Mouse (Mus musculus): ENCODE data around the gene Pnpla7.
"Not testable (repeated sequence)": the region's sequence is repeated elsewhere in the genome, so short reads cannot be mapped to it uniquely, and the experiment has no call there.

The Pnpla7 gene

DNA sequence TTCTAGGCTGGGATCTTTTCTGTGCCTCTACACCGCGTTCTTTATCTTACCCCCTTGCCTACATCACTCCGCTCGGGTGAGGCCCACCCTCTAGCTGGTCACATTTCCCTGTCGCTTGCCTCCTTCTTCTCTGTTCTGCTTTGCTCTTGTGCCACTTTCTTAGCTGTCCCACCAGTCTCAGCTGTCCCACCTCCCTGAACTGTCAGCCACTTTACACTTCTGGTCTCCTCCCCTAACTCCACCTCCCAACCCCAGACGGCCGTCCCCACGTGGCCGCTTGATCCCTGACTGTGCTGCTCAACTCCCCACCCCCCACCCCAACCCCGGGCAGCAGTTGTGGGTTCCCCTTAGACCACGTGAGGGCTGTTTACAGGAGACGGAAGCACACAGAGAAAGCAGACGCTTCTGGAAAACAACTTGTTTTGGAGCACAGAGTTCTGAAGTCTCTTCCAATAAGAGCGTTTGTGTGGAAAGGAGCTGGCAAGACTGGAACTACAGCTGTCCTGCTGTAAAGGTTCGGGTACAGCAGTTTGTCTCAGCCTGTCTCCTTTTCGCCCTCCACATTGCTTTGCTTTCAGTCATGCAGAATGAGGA is at the start of gene Pnpla7:
Gene Pnpla7, plus strand, starts transcription at position 330 of the 594 bp plus-strand sequence.
- peak; percentile 72 for DNase-seq (ENCODE audit: extremely low spot score, low spot score)

DNA sequence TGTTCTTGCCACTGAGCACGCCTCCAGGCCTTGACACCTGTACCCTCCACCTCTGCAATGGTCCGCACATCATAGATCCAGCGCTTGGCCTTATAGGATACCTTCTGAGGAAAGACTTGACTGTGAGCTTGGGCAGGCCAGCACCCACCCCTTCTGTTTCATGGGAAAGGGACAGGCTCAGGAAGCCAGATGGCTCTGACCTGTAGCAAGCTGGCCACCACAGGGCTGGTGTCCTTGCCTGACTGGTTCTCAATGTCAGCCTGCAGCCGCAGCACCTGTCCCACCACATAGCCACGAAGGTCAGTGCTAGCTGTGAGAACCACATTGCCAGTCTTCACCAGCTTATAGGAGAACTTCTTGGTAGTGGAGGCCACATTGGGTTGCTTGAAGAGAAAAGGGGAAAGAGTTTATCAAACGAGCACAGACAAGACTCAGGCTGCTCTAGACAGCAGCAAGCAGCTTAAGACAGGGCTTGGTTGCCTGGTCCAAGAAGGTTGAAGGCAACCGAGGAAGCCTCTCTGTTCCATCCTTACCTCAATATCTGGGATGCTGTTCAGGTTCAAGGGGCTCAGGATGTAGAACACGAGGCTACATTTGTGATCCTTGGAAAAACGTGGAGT is 49.4 kb upstream of the Pnpla7 start:
- no peak for DNase-seq (ENCODE audit: extremely low spot score, low spot score)

GRCm38 (mm10) chr2:24926965-24927358 is 48.9 kb upstream of the Pnpla7 start:
- DNase-seq (ENCODE audit: extremely low spot score, low spot score) = no peak

DNA sequence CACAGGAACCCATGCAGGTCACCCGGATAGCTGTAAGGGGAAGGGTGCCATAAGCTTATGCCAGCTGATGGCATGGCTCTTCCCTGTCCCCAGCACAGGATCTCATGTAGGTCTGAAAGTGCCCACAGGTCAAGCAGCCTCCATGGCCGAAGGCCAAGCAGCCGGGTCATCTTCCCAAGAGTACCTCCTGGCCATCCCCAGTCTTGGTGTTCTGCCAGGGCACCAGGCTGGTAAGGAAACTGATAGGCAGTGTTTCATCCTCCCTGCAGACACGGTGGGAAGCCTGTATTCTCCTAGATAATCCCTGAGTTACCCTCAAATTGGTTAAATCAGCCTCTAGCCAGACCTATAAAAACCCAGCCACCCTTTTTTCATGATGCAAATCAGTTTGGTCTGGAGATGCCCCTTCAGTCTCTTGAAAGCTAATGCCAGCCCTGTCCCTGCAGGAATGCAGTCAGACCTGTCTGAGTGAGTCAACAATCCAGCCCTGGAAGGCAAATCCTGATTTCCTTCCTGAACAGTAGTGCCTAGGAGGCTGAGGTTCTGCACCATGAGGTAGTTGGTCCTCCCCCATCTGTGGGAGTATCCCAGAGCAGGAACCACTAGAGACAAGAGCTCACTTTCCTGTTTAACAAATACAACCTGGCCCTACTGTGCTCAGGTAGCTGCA is 47.9 kb upstream of the Pnpla7 start:
- DNase-seq (ENCODE audit: extremely low spot score, low spot score) = no peak

DNA sequence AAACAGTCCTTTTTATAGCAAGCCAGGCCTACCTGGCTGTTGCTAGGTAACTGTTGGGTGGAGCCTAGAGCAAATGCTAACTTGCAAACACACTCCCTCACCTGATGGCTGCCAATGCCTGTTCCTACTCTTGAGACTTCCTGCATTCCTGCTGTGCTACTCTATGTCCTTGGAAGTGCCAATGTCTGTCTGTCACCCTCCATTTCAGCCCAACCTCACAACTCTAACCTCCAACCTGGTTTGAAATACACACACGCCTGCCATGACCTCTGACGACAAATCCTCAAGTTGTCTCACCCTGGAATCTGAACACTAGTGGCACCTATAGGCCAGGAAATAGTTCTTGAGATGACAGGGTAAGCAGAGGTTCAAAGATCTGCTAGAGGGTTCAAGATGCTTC is 46.7 kb upstream of the Pnpla7 start:
- DNase-seq (ENCODE audit: extremely low spot score, low spot score) = no peak

GRCm38 (mm10) chr2:24929593-24929992 is 46.2 kb upstream of the Pnpla7 start:
- DNase-seq (ENCODE audit: extremely low spot score, low spot score) = no peak

- no peak for DNase-seq (ENCODE audit: extremely low spot score, low spot score)
Observed at GRCm38 (mm10) chr2:24934441-24934963, 41.3 kb upstream of the Pnpla7 start.

DNA sequence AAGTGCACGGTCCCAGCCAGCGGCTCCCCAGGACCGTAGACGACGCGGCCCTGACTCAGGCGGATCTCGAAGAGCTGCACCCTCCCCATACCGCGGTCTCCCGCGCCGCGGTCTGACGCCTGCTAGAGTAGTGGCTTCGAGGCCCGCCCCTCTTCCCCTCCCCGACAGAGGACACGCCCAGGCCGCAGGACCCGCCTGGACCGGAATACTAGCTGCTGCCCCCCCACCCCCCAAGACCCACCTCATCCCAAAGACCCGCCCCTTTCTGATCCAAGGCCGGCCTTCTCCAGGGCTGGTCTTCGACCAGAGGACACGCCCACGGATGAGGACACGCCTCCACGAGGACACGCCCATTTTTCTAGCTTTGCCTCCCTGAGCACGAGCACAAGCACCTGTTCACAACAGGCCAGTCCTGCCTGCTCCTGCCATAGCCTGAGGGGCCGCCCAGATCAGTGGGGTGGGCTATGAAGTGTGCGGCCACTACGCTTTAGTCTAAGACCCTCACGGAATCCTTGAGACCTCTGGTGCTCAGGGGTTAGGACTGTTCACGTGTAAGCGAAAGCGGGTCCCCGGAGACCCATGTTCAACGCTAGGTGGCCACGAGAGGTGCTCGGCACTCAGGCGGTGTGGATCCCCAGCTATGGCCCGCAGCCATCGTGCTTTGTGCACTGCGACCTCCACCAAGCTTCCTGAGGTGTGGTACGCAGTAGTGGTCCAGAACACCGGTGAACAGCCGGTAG is 40.6 kb upstream of the Pnpla7 start, which contains the start of gene Arrdc1:
Gene Arrdc1, minus strand, starts transcription at position 196 of the 740 bp plus-strand sequence.
- peak; percentile 90 for DNase-seq (ENCODE audit: extremely low spot score, low spot score)

- DNase-seq (ENCODE audit: extremely low spot score, low spot score) = no peak
Observed at GRCm38 (mm10) chr2:24942092-24942491, 33.7 kb upstream of the Pnpla7 start.

GRCm38 (mm10) chr2:24944304-24944703 is 31.5 kb upstream of the Pnpla7 start:
- DNase-seq (ENCODE audit: extremely low spot score, low spot score) = not testable (repeated sequence)

GRCm38 (mm10) chr2:24949421-24950188 is 26.2 kb upstream of the Pnpla7 start, which contains the start of gene Zmynd19:
Gene Zmynd19, plus strand, starts transcription at chr2:24949792.
- DNase-seq (ENCODE audit: extremely low spot score, low spot score) = peak; percentile 98

- peak; percentile 40 for DNase-seq (ENCODE audit: extremely low spot score, low spot score)
Observed at GRCm38 (mm10) chr2:24950189-24950535, 25.7 kb upstream of the Pnpla7 start.

DNA sequence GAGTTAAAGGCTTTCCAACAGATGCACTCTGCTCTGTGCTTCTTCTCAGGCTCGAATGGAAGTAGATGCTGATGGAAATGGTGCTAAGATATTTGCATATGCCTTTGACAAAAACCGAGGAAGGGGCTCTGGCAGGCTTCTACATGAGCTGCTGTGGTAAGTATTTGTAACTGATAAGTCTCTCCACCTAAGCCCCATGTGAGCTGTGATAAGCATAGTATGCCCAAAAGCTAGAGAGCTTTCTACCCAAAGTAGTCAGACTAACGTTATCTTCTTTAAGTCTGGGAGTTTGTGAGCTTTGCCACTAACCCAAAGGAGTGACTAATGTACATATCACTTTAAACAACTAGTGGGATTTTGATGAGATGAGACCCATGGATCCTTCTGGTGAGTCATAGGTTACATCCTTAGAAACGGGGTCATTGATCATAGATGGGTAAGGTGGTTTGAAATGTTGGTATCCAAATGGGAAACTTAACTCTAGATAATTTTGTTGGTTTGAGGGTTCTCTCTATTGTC is 23.2 kb upstream of the Pnpla7 start:
- no peak for DNase-seq (ENCODE audit: extremely low spot score, low spot score)

DNA sequence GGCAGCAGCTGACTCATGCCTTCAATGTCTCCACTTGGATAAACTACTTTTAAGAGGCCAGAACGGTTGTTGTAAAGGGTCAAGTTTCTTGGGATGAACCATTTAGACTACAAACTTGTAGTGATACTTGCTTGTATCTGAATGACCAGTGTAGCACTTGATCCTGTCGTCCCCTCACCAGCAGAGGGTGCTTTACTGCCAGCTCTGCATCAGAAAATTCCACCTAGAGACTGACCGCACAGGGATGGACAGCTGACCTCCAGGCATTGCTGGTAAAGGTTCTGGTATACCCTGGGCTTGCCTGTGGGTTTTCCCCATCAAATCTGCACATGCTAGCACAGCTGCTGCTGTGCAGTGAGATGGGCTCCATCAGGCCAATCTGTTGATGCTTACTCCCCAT is 14.9 kb upstream of the Pnpla7 start:
- DNase-seq (ENCODE audit: extremely low spot score, low spot score) = peak; percentile 40

- peak; percentile 85 for DNase-seq (ENCODE audit: extremely low spot score, low spot score)
Observed at GRCm38 (mm10) chr2:24962304-24963000, 13.4 kb upstream of the Pnpla7 start, which contains the start of gene Dph7. Gene Dph7, plus strand, starts transcription at chr2:24962400.

DNA sequence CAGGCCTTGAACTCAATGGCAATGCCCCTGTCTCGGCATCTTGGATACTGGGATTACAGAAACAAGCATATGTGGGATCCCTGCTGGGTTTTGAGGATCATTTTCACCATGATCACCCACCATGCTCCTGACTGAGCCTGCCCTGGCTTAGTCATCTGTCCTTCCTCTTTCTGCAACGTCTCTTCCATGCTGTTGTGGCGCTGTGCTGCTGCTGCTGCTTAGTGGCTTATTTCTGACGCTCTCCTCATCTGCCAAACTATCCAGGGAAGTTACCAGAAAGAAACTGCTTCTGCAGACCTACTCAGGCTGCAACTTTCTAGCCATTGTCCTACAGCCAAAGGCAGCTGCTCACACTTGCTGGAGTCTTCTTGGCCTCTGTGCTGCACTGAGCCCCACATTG is 5.4 kb upstream of the Pnpla7 start:
- no peak for DNase-seq (ENCODE audit: extremely low spot score, low spot score)

GRCm38 (mm10) chr2:24974452-24974851 is 1.4 kb upstream of the Pnpla7 start:
- not testable (repeated sequence) for DNase-seq (ENCODE audit: extremely low spot score, low spot score)

- DNase-seq (ENCODE audit: extremely low spot score, low spot score) = peak; percentile 96
Observed at GRCm38 (mm10) chr2:24974906-24975703, 728 bp upstream of the Pnpla7 start, which contains the start of gene Mrpl41. Gene Mrpl41, minus strand, starts transcription at chr2:24975098.

DNA sequence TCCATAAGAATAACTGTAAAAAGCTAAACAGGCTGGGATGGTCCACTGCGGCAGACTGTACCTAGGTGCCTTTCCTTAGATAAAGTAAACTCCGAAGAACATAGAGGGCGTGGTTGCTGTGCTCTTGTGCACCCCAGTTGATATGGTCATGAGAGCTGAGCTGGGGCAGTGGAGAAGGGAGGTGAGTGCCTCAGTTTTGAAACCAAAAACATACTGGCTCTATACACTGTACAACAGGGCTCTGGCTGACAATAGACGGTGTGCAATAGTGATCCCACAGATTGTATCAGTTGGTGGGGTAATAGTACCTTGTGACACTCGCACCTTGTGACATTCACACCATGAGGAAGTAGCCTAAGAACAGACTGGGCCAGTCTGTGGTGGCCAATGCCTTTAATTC is 1.1 kb downstream of the Pnpla7 start:
- no peak for DNase-seq (ENCODE audit: extremely low spot score, low spot score)
